Mouse (Mus musculus) adrenal gland, postnatal 36 days (tissue): ENCODE data around the gene Ell2. TPM values are rescaled to one million over a fixed set of nuclear protein-coding genes. Genes with fewer than 3 reads are reported as not detected.

Source experiments
- DNase-seq, 2 experiments: peaks; one replicate each; pipeline ENCODE4 v3.0.0; 2021; ENCODE audit warnings: mixed read lengths in 1 of 2
- total RNA-seq, 2 experiments: library from RNA; stranded (reverse); gene quantifications; 2 replicates each; pipeline ENCODE4 v1.2.3; 2021

The Ell2 gene
- total RNA-seq, 2 experiments from 2014 or later, result 69.7 to 116 TPM

GRCm38 (mm10) chr13:75809957-75810356, 103.4 kb downstream of the Ell2 start:
- DNase-seq, result no peak

DNA sequence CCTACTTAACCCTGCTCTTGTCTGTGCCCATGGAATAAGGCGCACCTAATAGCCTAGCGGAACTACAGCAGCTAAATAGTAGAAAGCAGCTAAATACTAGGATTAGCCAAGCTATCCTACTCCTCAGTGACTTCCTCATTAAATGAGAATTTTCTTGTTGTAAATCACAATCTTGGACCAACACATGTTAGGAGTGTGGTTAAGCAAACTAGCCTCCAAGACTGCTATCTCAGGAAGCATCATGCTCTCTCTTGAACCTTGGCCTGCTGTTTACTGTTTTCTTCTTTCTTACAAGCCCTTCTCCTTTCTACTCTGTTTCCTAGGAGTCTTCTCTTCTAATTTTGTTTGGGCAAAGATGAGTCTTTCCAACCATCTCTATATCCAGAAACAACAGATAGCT, 110.6 kb downstream of the Ell2 start:
- DNase-seq, result no peak

- DNase-seq, result no peak
These were observed 111.9 kb downstream of the Ell2 start for GRCm38 (mm10) chr13:75818486-75818885.

- no peak for DNase-seq
These were observed 112.6 kb downstream of the Ell2 start for GRCm38 (mm10) chr13:75818945-75819706.

DNA sequence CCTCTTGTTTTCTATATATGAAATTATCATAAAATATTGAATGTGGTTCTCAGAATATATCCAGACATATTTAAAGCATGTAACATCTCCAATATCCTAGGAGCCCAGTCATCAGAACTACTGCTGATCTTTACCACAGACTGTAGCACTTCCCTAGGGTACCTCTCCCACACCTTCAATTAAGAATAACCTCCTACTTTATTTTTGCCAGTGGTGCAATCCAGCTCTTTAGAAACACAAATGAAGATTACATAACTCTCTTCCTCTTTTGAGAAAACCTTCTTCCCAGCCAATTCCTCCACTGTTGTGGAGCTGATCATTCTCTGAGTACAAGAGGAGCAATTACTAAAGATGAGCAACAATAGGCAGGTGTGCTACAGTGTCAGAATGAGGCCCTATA, 113.3 kb downstream of the Ell2 start:
- DNase-seq, result no peak

Other genes starting within 250 kb of the Ell2 start
- gene Glrx, start 133.1 kb downstream of the Ell2 start, total RNA-seq, result 10 to 100 TPM; 20.3 to 21.4 TPM
- gene Rhobtb3, start 237.2 kb downstream of the Ell2 start, total RNA-seq, result 1 to 10 TPM; 8.2 to 8.8 TPM